Mouse (Mus musculus) hindlimb bud, embryonic 11.5 days (tissue): Measurements from ENCODE around the gene Cphx1.
"Not testable (repeated sequence)": the region's sequence is repeated elsewhere in the genome, so short reads cannot be mapped to it uniquely, and the experiment has no call there.

Source experiments
- DNase-seq: peaks from one replicate; pipeline ENCODE4 v3.0.0-alpha.2; 2012; ENCODE audit warnings: low read depth, low spot score; ENCODE audit errors: extremely low spot score

The Cphx1 gene

DNA sequence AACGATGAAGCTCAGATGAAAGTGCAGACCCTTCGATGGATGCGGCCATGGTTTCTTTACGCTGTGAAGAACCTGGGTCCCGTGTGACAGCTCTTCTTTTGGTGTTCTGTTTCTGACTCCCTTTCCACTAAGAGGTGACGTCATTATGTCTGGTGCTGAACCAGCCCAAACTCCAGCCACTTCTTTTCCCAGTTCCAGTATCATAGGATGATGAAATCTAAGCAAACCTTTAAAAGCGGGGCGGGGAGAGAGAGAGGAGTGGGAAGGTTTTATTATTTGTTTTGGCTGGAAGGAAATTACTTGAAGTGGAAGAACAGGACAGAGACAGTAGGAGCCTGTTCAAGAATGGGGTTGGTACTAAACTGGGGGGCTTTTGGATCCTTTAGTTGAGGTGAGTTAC lies at the start of gene Cphx1:
Gene Cphx1 (plus strand): TSS at position 301 of the 400 bp plus-strand sequence.
- not testable (repeated sequence) for DNase-seq

DNA sequence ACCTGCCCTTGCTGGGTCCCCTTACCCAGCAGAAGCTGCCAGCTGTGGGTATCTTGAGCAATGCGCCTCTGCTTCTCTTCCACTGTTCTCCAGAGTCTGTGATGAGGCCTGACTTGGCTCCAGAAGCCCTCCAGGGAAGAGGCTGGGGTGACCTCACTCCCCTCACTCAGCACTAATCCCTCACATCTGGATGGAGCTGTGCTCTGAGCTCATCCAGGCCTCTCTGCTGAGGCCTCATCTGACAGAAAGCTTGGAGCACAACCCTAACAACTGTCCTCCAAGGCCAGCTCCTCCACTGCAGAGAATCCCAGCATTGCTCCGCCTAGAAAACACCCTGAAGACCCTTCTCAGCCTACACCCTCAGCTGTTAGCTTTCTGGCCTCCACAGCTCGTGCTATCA lies 43.5 kb upstream of the Cphx1 start:
- not testable (repeated sequence) for DNase-seq

DNA sequence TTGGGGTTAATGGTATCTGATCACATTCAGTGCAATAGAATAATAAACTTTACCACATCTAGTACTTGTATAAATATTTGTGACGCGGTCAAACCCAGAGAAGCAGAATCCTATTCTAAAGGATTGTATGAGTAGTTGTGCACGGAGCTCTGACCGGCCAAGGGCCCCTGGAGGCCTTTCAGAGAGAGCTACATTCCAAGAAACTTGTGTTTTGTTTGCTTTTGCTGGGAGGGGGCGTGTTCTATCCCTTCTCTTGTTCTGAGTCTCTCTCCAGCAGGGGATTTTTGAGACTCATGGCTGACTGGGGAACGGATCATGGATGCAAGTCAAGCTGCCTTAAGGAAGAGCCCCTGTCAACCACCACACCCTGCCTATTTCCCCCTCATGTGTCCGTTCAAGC lies 42.4 kb upstream of the Cphx1 start:
- DNase-seq, result not testable (repeated sequence)

DNA sequence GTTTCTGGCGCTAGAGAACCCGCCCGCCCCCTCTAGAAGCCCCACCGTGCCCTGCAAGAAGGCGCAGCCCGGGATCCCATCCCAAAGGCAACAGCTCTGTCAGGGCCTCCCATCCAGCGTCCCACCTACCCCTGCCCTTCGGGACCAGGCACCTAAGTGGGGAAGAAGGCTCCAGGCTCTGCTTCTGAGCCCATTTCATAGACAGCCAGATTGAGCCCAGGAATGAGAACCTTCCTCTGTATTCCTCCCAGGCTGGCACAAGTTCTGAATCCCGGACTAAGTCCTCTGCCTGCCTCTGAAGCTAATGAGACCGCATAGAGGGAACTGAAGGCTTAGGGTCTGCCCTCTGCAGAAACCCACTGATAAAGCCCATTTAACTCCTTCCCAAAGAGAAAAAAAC lies 35.1 kb upstream of the Cphx1 start, which contains the start of gene Plac9a:
Gene Plac9a (minus strand): TSS at position 101 of the 400 bp plus-strand sequence.
- not testable (repeated sequence) for DNase-seq

DNA sequence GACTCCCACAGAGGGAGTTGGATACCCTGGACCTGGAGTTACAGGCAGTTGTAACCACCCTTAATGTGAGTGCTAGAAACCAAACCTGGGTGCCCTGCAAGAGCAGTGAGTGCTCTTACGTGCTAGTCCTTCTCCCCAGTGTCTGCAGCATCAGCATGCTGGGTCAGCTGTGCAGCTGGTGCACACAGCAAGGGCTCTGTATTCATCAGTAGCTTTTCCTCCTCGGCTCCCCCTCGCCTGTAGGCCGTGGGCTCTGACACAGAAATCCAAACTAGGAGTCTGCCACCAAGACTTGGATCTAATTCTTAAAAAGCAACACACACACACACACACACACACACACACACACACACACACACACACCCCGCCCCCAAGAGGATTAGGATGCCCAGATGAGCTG lies 32.9 kb upstream of the Cphx1 start:
- not testable (repeated sequence) for DNase-seq

DNA sequence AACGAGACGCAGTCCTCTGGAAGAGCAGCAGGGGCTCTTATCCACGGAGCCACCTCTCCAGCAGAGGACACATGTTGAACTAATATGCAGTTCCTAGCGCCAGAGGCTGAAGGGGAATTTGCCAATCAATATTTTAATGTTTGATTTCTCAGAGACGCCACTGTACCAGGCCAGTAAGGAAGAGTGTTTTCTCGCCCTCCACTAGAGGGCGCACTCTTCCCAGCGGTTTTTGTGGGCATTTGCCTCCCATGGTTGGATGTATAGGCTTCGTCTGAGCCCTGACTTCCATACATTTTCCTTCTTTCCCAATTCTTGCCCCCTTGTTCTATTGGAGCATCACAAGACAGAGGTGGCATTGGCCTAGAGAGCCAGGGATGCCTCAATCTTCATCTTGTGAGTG lies 30.8 kb upstream of the Cphx1 start:
- not testable (repeated sequence) for DNase-seq

DNA sequence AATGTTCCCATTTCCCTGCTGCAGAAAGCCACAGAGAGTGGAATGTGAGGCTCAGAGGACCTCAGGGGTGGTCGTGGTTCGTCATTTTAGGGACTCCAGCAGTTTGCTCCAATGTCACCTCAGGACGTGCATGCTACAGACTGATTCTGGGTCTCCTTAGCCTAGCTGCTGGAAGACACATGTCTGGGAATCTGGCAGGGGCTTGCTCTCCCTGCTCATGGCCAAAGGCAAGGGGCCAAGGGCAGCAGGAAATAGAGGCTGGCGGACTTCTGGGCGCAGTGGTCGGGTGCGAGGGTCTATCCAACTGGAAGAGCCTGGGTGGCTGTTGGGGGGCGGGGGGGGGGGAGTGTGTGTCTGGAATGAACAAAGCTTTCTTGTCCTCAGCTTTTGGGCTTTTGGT lies 29.1 kb upstream of the Cphx1 start:
- not testable (repeated sequence) for DNase-seq

DNA sequence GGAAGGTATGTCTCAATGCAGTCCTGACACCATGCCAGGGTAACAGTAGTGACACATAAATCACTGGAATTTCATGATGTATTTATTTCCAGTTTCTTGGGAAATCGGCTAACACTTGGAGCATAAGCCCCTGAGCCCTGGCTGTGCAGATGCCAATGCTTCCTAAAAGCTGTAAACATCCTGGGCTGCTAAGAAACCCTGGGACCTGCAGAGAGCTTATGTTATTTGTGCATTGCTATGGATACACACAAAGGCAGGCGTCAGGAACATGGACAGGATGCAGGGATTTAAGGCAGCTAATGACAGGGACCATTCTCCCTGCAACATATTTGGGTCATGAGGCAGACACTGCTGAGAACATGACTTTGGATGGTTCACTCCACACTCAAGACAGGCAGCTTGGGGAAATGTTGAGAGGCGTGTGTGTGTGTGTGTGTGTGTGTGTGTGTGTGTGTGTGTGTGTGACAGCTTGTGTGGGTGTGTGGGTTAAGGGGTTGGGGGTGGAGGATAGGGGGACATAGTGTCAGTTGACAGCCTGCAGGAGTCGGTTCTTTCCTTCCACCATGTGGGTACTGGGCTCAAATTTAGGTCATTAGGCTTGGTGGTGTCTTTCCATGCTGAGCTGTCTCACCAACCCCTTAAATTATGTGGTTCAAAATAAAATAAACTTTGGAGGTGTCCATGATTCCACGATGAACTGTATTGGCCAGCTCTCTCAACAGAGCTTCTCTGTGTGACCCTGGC lies 19.5 kb upstream of the Cphx1 start:
- DNase-seq, result not testable (repeated sequence)

DNA sequence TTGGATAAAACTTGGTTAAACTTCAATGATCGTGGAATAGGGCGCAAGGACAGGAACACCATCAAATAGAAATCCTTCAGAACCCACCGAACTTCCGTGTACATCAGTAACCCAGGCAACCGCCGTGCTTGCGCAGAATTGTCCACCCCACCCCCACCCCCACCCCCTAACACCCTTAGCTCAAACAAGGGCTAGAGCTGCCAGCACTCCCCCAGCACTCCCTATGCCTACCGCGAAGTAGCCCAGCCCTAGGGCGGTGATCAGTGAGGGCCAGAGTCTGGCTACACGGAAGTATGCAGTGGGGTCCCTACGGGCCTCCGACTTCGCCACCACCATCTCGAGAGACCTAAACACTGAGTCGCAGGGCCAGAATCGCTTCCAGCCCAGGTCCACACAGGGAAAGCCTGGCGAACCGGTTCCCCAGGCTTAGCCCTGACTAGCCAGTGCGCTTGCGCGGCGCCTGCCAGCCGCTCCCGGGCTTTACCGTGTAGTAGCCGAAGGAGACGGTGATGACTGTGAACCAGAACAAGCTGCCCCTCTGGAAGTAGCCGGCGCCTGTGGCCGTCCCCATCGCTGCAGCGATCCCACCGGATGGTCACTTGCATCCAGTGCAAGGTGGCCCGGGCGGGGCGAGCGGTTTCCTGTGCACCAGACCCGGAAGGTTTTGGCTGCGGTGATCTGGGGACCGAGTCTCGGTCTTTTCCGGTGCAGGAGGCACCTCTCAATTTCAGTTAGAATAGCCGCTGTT lies 11.1 kb upstream of the Cphx1 start:
- DNase-seq, result not testable (repeated sequence)

DNA sequence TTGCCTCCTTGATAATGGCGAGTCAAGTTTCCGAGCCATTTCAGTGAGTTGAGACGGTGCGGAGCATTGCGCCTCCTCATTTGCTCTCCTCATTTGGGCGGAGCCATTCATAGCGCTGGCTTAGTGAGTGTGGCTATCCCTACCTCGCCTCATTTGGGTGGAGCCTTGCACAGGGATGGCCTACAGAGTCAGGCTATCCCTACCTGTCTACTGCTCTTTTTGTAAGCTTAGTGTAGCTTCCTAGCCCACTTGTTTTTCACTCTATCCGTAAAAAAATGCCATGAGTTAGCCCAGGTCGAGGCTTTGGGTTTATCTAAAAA lies 10.6 kb upstream of the Cphx1 start, which contains the start of gene Tmem254a:
Gene Tmem254a (minus strand): TSS at position 111 of the 320 bp plus-strand sequence.
- DNase-seq, result not testable (repeated sequence)

DNA sequence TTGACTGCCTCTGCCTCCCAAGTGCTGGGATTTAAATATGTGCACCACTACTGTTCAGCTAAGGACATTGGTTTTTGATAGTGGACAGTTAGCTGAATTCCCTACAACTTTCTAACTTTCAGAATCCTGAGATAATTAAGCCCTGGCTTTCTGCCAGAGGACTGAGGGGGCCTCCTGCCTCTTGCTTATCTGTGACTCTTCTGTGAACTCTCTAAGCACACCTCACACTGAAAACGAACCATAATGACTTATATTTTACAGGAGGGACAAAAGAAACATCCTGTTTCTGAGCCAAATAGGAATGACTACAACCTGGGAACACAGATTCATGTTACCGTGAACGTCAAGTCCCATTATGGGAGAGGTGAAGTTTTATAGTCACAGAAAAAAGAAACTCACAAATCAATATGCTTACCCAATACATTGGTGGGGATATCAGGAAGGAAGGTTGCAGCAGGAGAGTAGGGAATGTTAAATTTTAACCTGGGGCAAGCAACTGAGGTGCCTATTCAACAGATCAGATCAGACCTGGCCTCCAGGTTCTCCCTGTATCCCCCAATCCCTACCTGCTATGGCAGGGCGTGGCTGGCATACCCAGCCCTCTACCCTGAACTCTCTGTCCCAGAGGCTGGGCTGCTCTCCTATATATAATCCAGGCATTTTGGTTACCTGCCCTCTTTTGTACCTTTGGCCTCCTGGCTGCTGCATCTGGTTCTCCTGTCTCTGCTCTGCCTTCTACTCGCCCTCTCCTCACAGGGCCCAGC lies 1.1 kb upstream of the Cphx1 start:
- DNase-seq, result not testable (repeated sequence)

DNA sequence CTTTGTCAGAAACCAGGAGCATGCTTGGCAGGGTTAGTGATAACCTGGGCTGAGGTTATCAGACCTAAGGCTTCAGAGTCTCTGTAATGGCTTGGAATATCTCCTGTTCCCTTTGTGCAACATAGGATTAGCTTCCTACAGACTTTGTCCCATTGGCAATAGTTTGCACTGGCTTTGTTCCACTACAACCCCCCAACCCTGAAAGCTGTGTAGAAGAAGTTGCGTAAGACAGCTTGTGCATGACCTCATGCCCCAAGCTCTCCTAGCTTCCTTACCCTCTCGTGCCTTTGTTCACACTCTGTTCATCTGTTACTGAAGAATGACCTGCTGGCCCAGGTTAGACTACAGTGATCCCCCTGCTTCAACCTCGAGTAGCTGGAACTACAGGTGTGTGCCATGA lies 19.8 kb downstream of the Cphx1 start:
- not testable (repeated sequence) for DNase-seq

DNA sequence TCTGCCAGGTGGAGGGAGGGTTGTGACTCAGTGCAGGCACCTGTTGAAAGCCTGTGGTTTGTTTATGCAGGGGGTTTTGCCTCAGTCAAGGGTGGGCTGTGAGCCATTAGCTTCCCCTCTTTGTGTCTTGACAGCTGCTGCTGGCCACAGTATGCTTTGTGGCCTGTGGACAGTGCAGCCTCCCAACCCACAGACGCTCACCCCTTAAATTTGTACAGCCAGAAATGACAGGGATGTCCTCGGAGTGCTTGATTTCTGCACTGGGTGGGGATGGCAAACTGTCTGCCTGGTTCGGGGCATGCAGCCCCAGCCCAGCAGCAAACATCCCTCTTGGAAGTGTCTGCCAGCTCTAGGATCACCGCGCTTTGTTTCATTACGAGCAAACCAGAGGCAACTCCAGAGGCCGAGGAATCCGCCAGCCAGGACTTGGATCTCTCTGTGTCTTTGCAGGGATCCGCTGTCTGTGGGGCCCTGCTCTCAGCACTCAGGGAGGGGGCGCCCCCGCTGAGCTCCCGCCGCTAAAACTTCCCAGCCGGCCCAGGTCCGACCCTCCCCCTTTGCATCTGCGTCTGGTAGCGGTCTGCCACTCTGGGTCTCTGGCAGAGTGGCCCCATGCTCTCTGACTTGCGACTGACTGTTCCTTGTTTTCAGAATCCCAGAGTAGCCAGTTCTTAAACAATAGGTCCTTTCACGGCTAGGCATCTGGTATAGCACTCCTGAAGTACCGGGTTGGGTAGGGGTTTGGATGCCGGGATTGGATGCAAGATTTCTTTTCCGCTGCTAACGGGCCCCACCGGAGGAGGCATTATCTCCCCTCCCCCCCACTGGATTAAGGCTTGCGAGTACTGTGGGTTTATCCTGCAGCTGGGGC lies 40.5 kb downstream of the Cphx1 start, which contains the start of gene Duxbl1:
Gene Duxbl1 (plus strand): TSS at position 207 of the 871 bp plus-strand sequence.
- not testable (repeated sequence) for DNase-seq

DNA sequence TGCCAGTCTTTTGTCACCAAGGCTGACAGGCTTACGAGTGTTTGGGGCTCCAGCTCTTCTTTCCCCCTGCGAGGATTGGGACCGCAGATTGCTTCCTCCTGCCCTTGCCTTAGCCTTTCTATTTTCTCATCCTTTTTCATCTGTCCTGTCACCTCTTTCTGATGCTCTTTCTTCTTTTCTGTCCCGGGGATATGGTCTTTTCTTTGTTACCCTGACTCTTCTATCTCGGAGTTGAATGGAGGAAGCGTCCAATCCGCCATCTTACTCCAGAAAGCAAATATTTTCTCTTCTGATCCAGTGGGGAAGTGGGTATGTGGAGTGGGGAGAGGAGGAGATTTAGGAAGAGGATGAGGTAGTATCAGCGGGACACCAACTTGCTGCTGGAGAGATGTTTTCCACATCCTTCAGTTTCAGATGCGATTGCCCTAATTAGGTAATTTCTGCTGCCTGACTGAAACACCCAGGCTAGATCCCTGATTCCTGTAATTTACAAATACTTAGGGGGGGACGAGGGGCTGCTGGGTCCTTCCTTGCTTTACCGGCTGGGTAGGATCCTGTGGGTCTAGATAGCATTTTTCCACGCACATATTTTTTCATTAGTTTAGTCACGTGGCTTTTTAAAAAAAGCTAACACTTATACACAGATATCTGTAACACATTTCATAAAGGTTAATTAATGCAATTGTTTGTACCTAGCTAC lies 41.3 kb downstream of the Cphx1 start:
- not testable (repeated sequence) for DNase-seq

DNA sequence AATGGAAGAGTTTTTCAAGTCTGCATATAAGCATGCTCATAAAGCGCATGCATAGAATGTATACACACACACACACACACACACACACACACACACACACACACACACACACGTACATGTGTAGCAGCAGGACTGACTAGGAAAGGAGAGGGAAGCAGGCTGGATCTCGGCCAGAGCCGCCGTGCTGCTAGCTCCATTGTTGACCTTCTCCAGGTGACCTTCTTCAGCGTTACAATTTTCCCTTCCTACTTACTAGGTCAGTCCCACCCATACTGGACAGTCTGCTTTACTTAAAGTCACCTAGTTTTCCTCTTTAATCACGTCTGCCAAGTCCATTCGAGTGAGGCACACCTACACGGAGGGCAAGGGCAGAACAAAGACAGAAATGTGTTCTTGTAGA lies 43.8 kb downstream of the Cphx1 start:
- DNase-seq, result not testable (repeated sequence)
